Mouse (Mus musculus): Measurements from ENCODE around the gene Sytl3.
A peak's percentile ranks its signal among the peaks of the same experiment; 100 is the strongest.
"Not testable (repeated sequence)": the region's sequence is repeated elsewhere in the genome, so short reads cannot be mapped to it uniquely, and the experiment has no call there.

The Sytl3 gene

GRCm38 (mm10) chr17:6658801-6659200, at the start of gene Sytl3:
TSS of gene Sytl3 (plus strand) at chr17:6659093.
- peak; percentile 89 to 97 for DNase-seq (ENCODE audit: low spot score in 2 of 2)

GRCm38 (mm10) chr17:6613524-6613923, 45.4 kb upstream of the Sytl3 start:
- not testable (repeated sequence) for DNase-seq (ENCODE audit: low spot score in 2 of 2)

- DNase-seq (ENCODE audit: low spot score in 2 of 2), result not testable (repeated sequence)
Observed at GRCm38 (mm10) chr17:6614316-6614715, 44.6 kb upstream of the Sytl3 start.

- DNase-seq (ENCODE audit: low spot score in 2 of 2), result not testable (repeated sequence)
Observed at GRCm38 (mm10) chr17:6616731-6617130, 42.2 kb upstream of the Sytl3 start.

- DNase-seq (ENCODE audit: low spot score in 2 of 2), result not testable (repeated sequence)
Observed at GRCm38 (mm10) chr17:6617689-6618400, 41.0 kb upstream of the Sytl3 start.

GRCm38 (mm10) chr17:6619271-6619670, 39.6 kb upstream of the Sytl3 start:
- DNase-seq (ENCODE audit: low spot score in 2 of 2), result not testable (repeated sequence)

GRCm38 (mm10) chr17:6620035-6620434, 38.9 kb upstream of the Sytl3 start:
- not testable (repeated sequence) for DNase-seq (ENCODE audit: low spot score in 2 of 2)

- not testable (repeated sequence) for DNase-seq (ENCODE audit: low spot score in 2 of 2)
Observed at GRCm38 (mm10) chr17:6620730-6621451, 38.0 kb upstream of the Sytl3 start.

GRCm38 (mm10) chr17:6621976-6622375, 36.9 kb upstream of the Sytl3 start:
- not testable (repeated sequence) for DNase-seq (ENCODE audit: low spot score in 2 of 2)

- DNase-seq (ENCODE audit: low spot score in 2 of 2), result not testable (repeated sequence)
Observed at GRCm38 (mm10) chr17:6624926-6625558, 33.9 kb upstream of the Sytl3 start.

GRCm38 (mm10) chr17:6630398-6630797, 28.5 kb upstream of the Sytl3 start:
- not testable (repeated sequence) for DNase-seq (ENCODE audit: low spot score in 2 of 2)

- not testable (repeated sequence) for DNase-seq (ENCODE audit: low spot score in 2 of 2)
Observed at GRCm38 (mm10) chr17:6632850-6633249, 26.0 kb upstream of the Sytl3 start.

GRCm38 (mm10) chr17:6635781-6636180, 23.1 kb upstream of the Sytl3 start:
- DNase-seq (ENCODE audit: low spot score in 2 of 2), result not testable (repeated sequence)

GRCm38 (mm10) chr17:6636861-6637260, 22.0 kb upstream of the Sytl3 start:
- no peak for DNase-seq (ENCODE audit: low spot score in 2 of 2)

GRCm38 (mm10) chr17:6637434-6637833, 21.5 kb upstream of the Sytl3 start:
- not testable (repeated sequence) for DNase-seq (ENCODE audit: low spot score in 2 of 2)

GRCm38 (mm10) chr17:6638444-6638843, 20.4 kb upstream of the Sytl3 start:
- DNase-seq (ENCODE audit: low spot score in 2 of 2), result not testable (repeated sequence)

- DNase-seq (ENCODE audit: low spot score in 2 of 2), result not testable (repeated sequence)
Observed at GRCm38 (mm10) chr17:6639486-6639885, 19.4 kb upstream of the Sytl3 start.

- DNase-seq (ENCODE audit: low spot score in 2 of 2), result not testable (repeated sequence)
Observed at GRCm38 (mm10) chr17:6640044-6640637, 18.8 kb upstream of the Sytl3 start.

GRCm38 (mm10) chr17:6640771-6641429, 18.0 kb upstream of the Sytl3 start:
- not testable (repeated sequence) for DNase-seq (ENCODE audit: low spot score in 2 of 2)

GRCm38 (mm10) chr17:6644210-6644609, 14.7 kb upstream of the Sytl3 start:
- DNase-seq (ENCODE audit: low spot score in 2 of 2), result not testable (repeated sequence)

- DNase-seq (ENCODE audit: low spot score in 2 of 2), result not testable (repeated sequence)
Observed at GRCm38 (mm10) chr17:6644673-6645072, 14.2 kb upstream of the Sytl3 start.
